Mouse (Mus musculus) limb, embryonic 12.5 days (tissue): ENCODE data around the gene Il4ra. TPM values are rescaled to one million over a fixed set of nuclear protein-coding genes. Genes with fewer than 3 reads are reported as not detected.

ENCODE experiments used
- ATAC-seq: fragments of 200-750 bp; cut with Nextera tagmentation; 2 replicates; pipeline ENCODE4 v1.8.0; 2017; ENCODE audit warnings: low read depth, moderate TSS enrichment; ENCODE audit not compliant: insufficient number of reproducible peaks, insufficient read depth, low FRiP score, low TSS enrichment
- H3K27ac ChIP-seq: fragments of 300-500 bp; sonication (generic); 2 replicates; pipeline ENCODE4 v1.5.1; 2016; ENCODE audit warnings: mild to moderate bottlenecking, moderate library complexity
- H3K27me3 ChIP-seq: fragments of 300-500 bp; sonication (generic); 2 replicates; pipeline ENCODE4 v1.6.1; 2016; ENCODE audit warnings: mild to moderate bottlenecking, moderate library complexity
- H3K36me3 ChIP-seq: fragments of 300-500 bp; sonication (generic); 2 replicates; pipeline ENCODE4 v1.6.1; 2016; ENCODE audit warnings: mild to moderate bottlenecking, moderate library complexity
- H3K4me1 ChIP-seq: fragments of 300-500 bp; sonication (generic); replicated peaks from 2 replicates; pipeline ENCODE4 v1.6.1; 2016
- H3K4me2 ChIP-seq: fragments of 300-500 bp; sonication (generic); 2 replicates; pipeline ENCODE4 v1.6.1; 2016; ENCODE audit warnings: mild to moderate bottlenecking, moderate library complexity
- H3K4me3 ChIP-seq: fragments of 300-500 bp; sonication (generic); replicated peaks from 2 replicates; pipeline ENCODE4 v1.5.1; 2016; ENCODE audit warnings: mild to moderate bottlenecking
- H3K9ac ChIP-seq: fragments of 300-500 bp; sonication (generic); replicated peaks from 2 replicates; pipeline ENCODE4 v1.6.1; 2016; ENCODE audit warnings: mild to moderate bottlenecking, moderate library complexity
- H3K9me3 ChIP-seq: fragments of 300-500 bp; sonication (generic); 2 replicates; pipeline ENCODE4 v1.6.1; 2016; ENCODE audit warnings: mild to moderate bottlenecking, moderate library complexity
- WGBS: fragments of 180-500 bp; shearing (Covaris S2); methylation state at CpG from one replicate; pipeline ENCODE4 v1.1.7; 2016; 5-methylcytosine and 5-hydroxymethylcytosine counted together
- polyA plus RNA-seq: library from polyadenylated mRNA; unstranded; fragments of >200 nt; fragmentation: Nextera tagmentation; extraction: Ambion mirVana; gene quantifications from 2 replicates; pipeline ENCODE4 v1.2.1, GENCODE M21; 2016

The Il4ra gene
- polyA plus RNA-seq, 1 experiment from 2014 or later, result 4.6 TPM

- WGBS, result 88% methylated on average over 7 of the region's 7 CpGs
- no peak overlapping the region for H3K27ac ChIP-seq
These were observed 8.3 kb downstream of the Il4ra start for GRCm38 (mm10) chr7:125560146-125560785.

GRCm38 (mm10) chr7:125561085-125561690 is 9.3 kb downstream of the Il4ra start:
- Histone ChIP-seq H3K27me3 (no peaks in the 10 kb centered on the region), H3K9me3 (no peaks in the 10 kb centered on the region), H3K36me3 (no peaks in the 10 kb centered on the region), H3K4me1 (peaks cover 10% of the 10 kb centered on the region), H3K4me3 (no peak overlapping the region), H3K27ac (no peak overlapping the region), H3K9ac (no peak overlapping the region), H3K4me2 (no peak overlapping the region)
- ATAC-seq, result no peak
- 62% methylated on average over 9 of the region's 9 CpGs for WGBS

More at GRCm38 (mm10) chr7:125560146-125560785, 8.3 kb downstream of the Il4ra start:
- Histone ChIP-seq H3K4me3 (no peak overlapping the region), H3K9ac (no peak overlapping the region), H3K4me1 (peaks cover 10% of the 10 kb centered on the region), H3K27me3 (no peaks in the 10 kb centered on the region), H3K4me2 (no peak overlapping the region), H3K9me3 (no peaks in the 10 kb centered on the region), H3K36me3 (no peaks in the 10 kb centered on the region)
- no peak for ATAC-seq

GRCm38 (mm10) chr7:125562413-125562812 is 10.5 kb downstream of the Il4ra start:
- no peak overlapping the region for H3K9ac ChIP-seq
- WGBS, result 43% methylated on average over 4 of the region's 4 CpGs
- no peak for ATAC-seq

GRCm38 (mm10) chr7:125563093-125563492 is 11.2 kb downstream of the Il4ra start:
- Histone ChIP-seq H3K9ac (no peak overlapping the region), H3K4me1 (peaks cover 10% of the 10 kb centered on the region), H3K36me3 (no peaks in the 10 kb centered on the region), H3K4me3 (no peak overlapping the region), H3K27ac (no peak overlapping the region), H3K4me2 (no peak overlapping the region), H3K27me3 (no peaks in the 10 kb centered on the region), H3K9me3 (no peaks in the 10 kb centered on the region)
- ATAC-seq, result no peak
- WGBS, result 79% methylated on average over 3 of the region's 3 CpGs

More at GRCm38 (mm10) chr7:125562413-125562812, 10.5 kb downstream of the Il4ra start:
- no peaks in the 10 kb centered on the region for H3K36me3 ChIP-seq
- no peaks in the 10 kb centered on the region for H3K9me3 ChIP-seq
- no peak overlapping the region for H3K4me3 ChIP-seq
- peak overlapping the region; percentile 12; the same call in 1 of the 2 replicates for H3K27ac ChIP-seq
- H3K4me2 ChIP-seq, result no peak overlapping the region
- no peaks in the 10 kb centered on the region for H3K27me3 ChIP-seq
- peaks cover 10% of the 10 kb centered on the region for H3K4me1 ChIP-seq

- WGBS, result 74% methylated on average over 11 of the region's 11 CpGs
- no peaks in the 10 kb centered on the region for H3K36me3 ChIP-seq
- peaks cover 10% of the 10 kb centered on the region for H3K4me1 ChIP-seq
- H3K27me3 ChIP-seq, result no peaks in the 10 kb centered on the region
- no peak for ATAC-seq
- no peak overlapping the region for H3K27ac ChIP-seq
- no peaks in the 10 kb centered on the region for H3K9me3 ChIP-seq
- no peak overlapping the region for H3K4me2 ChIP-seq
- H3K4me3 ChIP-seq, result no peak overlapping the region
- no peak overlapping the region for H3K9ac ChIP-seq
These were observed 12.6 kb downstream of the Il4ra start for GRCm38 (mm10) chr7:125564316-125565024.

GRCm38 (mm10) chr7:125565516-125566285 is 13.8 kb downstream of the Il4ra start:
- no peak overlapping the region for H3K4me2 ChIP-seq
- no peak overlapping the region for H3K4me3 ChIP-seq
- WGBS, result 64% methylated on average over 12 of the region's 12 CpGs
- no peaks in the 10 kb centered on the region for H3K27me3 ChIP-seq
- H3K36me3 ChIP-seq, result no peaks in the 10 kb centered on the region
- H3K4me1 ChIP-seq, result peaks cover 10% of the 10 kb centered on the region
- H3K9ac ChIP-seq, result no peak overlapping the region
- ATAC-seq, result no peak
- no peak overlapping the region for H3K27ac ChIP-seq
- no peaks in the 10 kb centered on the region for H3K9me3 ChIP-seq

- H3K36me3 ChIP-seq, result no peaks in the 10 kb centered on the region
- 78% methylated on average over 2 of the region's 2 CpGs for WGBS
- no peak overlapping the region for H3K27ac ChIP-seq
- H3K9ac ChIP-seq, result no peak overlapping the region
- H3K9me3 ChIP-seq, result no peaks in the 10 kb centered on the region
- H3K27me3 ChIP-seq, result no peaks in the 10 kb centered on the region
- peaks cover 10% of the 10 kb centered on the region for H3K4me1 ChIP-seq
- no peak for ATAC-seq
- H3K4me3 ChIP-seq, result no peak overlapping the region
- no peak overlapping the region for H3K4me2 ChIP-seq
These were observed 14.5 kb downstream of the Il4ra start for GRCm38 (mm10) chr7:125566420-125566819.

GRCm38 (mm10) chr7:125568888-125569287 is 17.0 kb downstream of the Il4ra start:
- Histone ChIP-seq H3K9me3 (no peaks in the 10 kb centered on the region), H3K9ac (no peak overlapping the region), H3K4me2 (no peak overlapping the region), H3K4me1 (no peaks in the 10 kb centered on the region), H3K27ac (no peak overlapping the region), H3K4me3 (no peak overlapping the region), H3K36me3 (no peaks in the 10 kb centered on the region), H3K27me3 (no peaks in the 10 kb centered on the region)
- ATAC-seq, result no peak
- 74% methylated on average over 8 of the region's 8 CpGs for WGBS

- ATAC-seq, result no peak
- no peak overlapping the region for H3K9ac ChIP-seq
- no peaks in the 10 kb centered on the region for H3K4me1 ChIP-seq
- no peak overlapping the region for H3K4me2 ChIP-seq
- H3K36me3 ChIP-seq, result 0 out of 2 replicates have a peak, but pooled peaks cover 4% of the 10 kb centered on the region
- 82% methylated on average over 19 of the region's 19 CpGs for WGBS
- H3K9me3 ChIP-seq, result no peaks in the 10 kb centered on the region
- no peaks in the 10 kb centered on the region for H3K27me3 ChIP-seq
- no peak overlapping the region for H3K4me3 ChIP-seq
- H3K27ac ChIP-seq, result no peak overlapping the region
These were observed 20.0 kb downstream of the Il4ra start for GRCm38 (mm10) chr7:125571891-125572290.

- H3K9me3 ChIP-seq, result no peaks in the 10 kb centered on the region
These were observed 20.8 kb downstream of the Il4ra start for GRCm38 (mm10) chr7:125572737-125573136.

GRCm38 (mm10) chr7:125573849-125574248 is 21.9 kb downstream of the Il4ra start:
- H3K9me3 ChIP-seq, result no peaks in the 10 kb centered on the region

More at GRCm38 (mm10) chr7:125572737-125573136, 20.8 kb downstream of the Il4ra start:
- H3K4me3 ChIP-seq, result no peak overlapping the region
- no peak overlapping the region for H3K9ac ChIP-seq
- H3K27ac ChIP-seq, result no peak overlapping the region
- no peaks in the 10 kb centered on the region for H3K4me1 ChIP-seq
- no peak for ATAC-seq
- no peaks in the 10 kb centered on the region for H3K27me3 ChIP-seq
- 0 out of 2 replicates have a peak, but pooled peaks cover 4% of the 10 kb centered on the region for H3K36me3 ChIP-seq
- H3K4me2 ChIP-seq, result no peak overlapping the region
- 75% methylated on average over 6 of the region's 6 CpGs for WGBS

More at GRCm38 (mm10) chr7:125573849-125574248, 21.9 kb downstream of the Il4ra start:
- H3K4me1 ChIP-seq, result no peaks in the 10 kb centered on the region
- no peaks in the 10 kb centered on the region for H3K27me3 ChIP-seq
- ATAC-seq, result no peak
- 0 out of 2 replicates have a peak, but pooled peaks cover 4% of the 10 kb centered on the region for H3K36me3 ChIP-seq
- no peak overlapping the region for H3K4me3 ChIP-seq
- H3K4me2 ChIP-seq, result no peak overlapping the region
- no peak overlapping the region for H3K27ac ChIP-seq
- WGBS, result 84% methylated on average over 2 of the region's 2 CpGs
- no peak overlapping the region for H3K9ac ChIP-seq
